Mouse (Mus musculus) megakaryocyte, embryonic 14.5 days (primary cell): Measurements from ENCODE around the gene Glod5.

Experiments
- FLI1 ChIP-seq: IDR thresholded peaks from 2 replicates; pipeline ENCODE4 v1.6.1; 2012; ENCODE audit warnings: low read length, inconsistent platforms, mixed read lengths
- GATA1 ChIP-seq: IDR thresholded peaks from 3 replicates; pipeline ENCODE4 v1.6.1; 2012; ENCODE audit warnings: mixed read lengths, low read length, inconsistent platforms, borderline replicate concordance

DNA sequence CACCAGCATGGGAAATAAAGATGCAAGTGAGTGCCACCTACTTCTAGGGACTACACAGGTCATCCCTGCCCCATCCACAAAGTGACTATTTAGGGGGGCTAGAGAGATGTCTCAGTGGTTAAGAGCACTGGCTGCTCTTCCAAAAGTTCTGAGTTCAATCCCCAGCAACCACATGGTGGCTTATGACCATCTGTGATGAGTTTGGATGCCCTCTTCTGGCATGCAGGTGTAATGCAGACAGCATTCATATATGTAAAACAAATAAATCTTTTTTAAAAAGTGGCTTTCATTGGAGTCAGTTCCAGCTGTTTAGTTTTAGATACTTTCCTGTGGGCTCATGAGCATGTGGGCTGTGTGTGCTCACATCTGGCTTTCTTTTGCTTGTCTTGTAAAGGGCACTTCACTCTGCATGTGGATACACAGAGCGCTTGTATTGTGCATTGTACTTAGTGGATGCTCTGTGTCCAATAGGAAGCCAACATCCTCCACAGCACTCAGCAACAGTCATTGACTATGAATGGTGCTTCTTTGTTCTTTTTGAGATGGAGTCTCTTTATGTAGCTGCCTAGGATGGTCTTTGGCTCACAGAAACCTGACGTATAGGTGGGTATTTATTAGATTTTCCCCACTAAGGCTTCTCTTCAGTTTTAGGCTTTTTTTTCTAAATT is 2.0 kb upstream of the Glod5 start:
- no peak for TF ChIP-seq GATA1
- TF ChIP-seq FLI1: no peak
